19 mouse cellular contexts compared by ENCODE assay signal in genomic region chr13:53463946-53464345, GRCm38 (mm10). TPM values are rescaled to one million over a fixed set of nuclear protein-coding genes. Genes with fewer than 3 reads are reported as not detected.
DNase-seq lines count a peak whose midpoint lies in the region; ATAC-seq and TF ChIP-seq lines count a peak whose summit lies in the region.
"Had no signal": no experiment of that assay in that cellular context is flagged by ENCODE, and none has a peak within 500 bp of the region (broad histone marks: within the 10 kb centered on the region; RNA-seq: fewer than 3 reads in every experiment).

No protein-coding gene starts in this region.

- intact Hi-C loops in gastrocnemius, adult 2 months (cut with DNase I), result no loop called here

- 6% methylated on average over 10 of the region's 10 CpGs for WGBS in heart, embryonic 10.5 days
- 3% methylated on average over 10 of the region's 10 CpGs for WGBS in neural tube, embryonic 15.5 days
- 16% methylated on average over 10 of the region's 10 CpGs for WGBS in hindbrain, postnatal 0 days
- 1% methylated on average over 10 of the region's 10 CpGs for WGBS in neural tube, embryonic 13.5 days
- WGBS in forebrain, embryonic 13.5 days, result 2% methylated on average over 10 of the region's 10 CpGs

- no peak for DNase-seq in heart, embryonic 10.5 days (ENCODE audit: low spot score)
- DNase-seq in heart, postnatal 4 days, result no peak
- peak; percentile 32 for DNase-seq in neural tube, embryonic 10.5 days (ENCODE audit: extremely low spot score, low spot score)
- DNase-seq in hindbrain, postnatal 0 days (ENCODE audit: low spot score), result no peak
- DNase-seq in gastrocnemius, adult 2 months, result no peak
- DNase-seq: adrenal gland, postnatal 36 days; cerebellum, adult 9-10 months; liver, embryonic 13.5 days had no signal

- peaks cover 93% of the 10 kb centered on the region for H3K27me3 ChIP-seq in heart, embryonic 10.5 days (ENCODE audit: insufficient read depth, poor library complexity, severe bottlenecking)
- H3K27me3 ChIP-seq in neural tube, embryonic 15.5 days (replicated peaks), result peaks cover 66% of the 10 kb centered on the region
- H3K27me3 ChIP-seq in hindbrain, postnatal 0 days (ENCODE audit: insufficient read depth, low read length), result peaks cover 33% of the 10 kb centered on the region
- H3K27me3 ChIP-seq in neural tube, embryonic 13.5 days, result peaks cover 92% of the 10 kb centered on the region
- H3K27me3 ChIP-seq in forebrain, embryonic 13.5 days, result peaks cover 96% of the 10 kb centered on the region

- H3K9me3 ChIP-seq in heart, embryonic 10.5 days, result no peaks in the 10 kb centered on the region
- no peaks in the 10 kb centered on the region for H3K9me3 ChIP-seq in neural tube, embryonic 15.5 days (replicated peaks)
- H3K9me3 ChIP-seq in hindbrain, postnatal 0 days (ENCODE audit: low read length), result no peaks in the 10 kb centered on the region
- H3K9me3 ChIP-seq in neural tube, embryonic 13.5 days, result no peaks in the 10 kb centered on the region
- no peaks in the 10 kb centered on the region for H3K9me3 ChIP-seq in forebrain, embryonic 13.5 days (replicated peaks)
- H3K9me3 ChIP-seq: liver, embryonic 13.5 days; stomach, embryonic 15.5 days had no signal

- H3K4me3 ChIP-seq in heart, embryonic 10.5 days, result peak overlapping the region; percentile 53
- H3K4me3 ChIP-seq in neural tube, embryonic 15.5 days (replicated peaks), result no peak overlapping the region
- no peak overlapping the region for H3K4me3 ChIP-seq in hindbrain, postnatal 0 days (ENCODE audit: low read length)
- no peak overlapping the region for H3K4me3 ChIP-seq in neural tube, embryonic 13.5 days
- H3K4me3 ChIP-seq in forebrain, embryonic 13.5 days, result no peak overlapping the region
- no peak overlapping the region for H3K4me3 ChIP-seq in gastrocnemius, adult 2 months
- H3K4me3 ChIP-seq: liver, embryonic 13.5 days; myocyte; stomach, embryonic 15.5 days had no signal

- H3K36me3 ChIP-seq in heart, embryonic 10.5 days, result no peaks in the 10 kb centered on the region
- no peaks in the 10 kb centered on the region for H3K36me3 ChIP-seq in neural tube, embryonic 15.5 days
- H3K36me3 ChIP-seq in hindbrain, postnatal 0 days (ENCODE audit: insufficient read depth, low read length), result no peaks in the 10 kb centered on the region
- no peaks in the 10 kb centered on the region for H3K36me3 ChIP-seq in neural tube, embryonic 13.5 days
- H3K36me3 ChIP-seq in forebrain, embryonic 13.5 days (ENCODE audit: poor library complexity, severe bottlenecking), result no peaks in the 10 kb centered on the region
- H3K36me3 ChIP-seq: liver, embryonic 13.5 days; stomach, embryonic 15.5 days had no signal

- no peak for ATAC-seq in neural tube, embryonic 15.5 days (ENCODE audit: low FRiP score)
- no peak for ATAC-seq in hindbrain, postnatal 0 days
- ATAC-seq in neural tube, embryonic 13.5 days (ENCODE audit: low read depth), result no peak
- ATAC-seq in forebrain, embryonic 13.5 days, result no peak
- ATAC-seq: activated CD4-positive, CD25-positive, alpha-beta regulatory T cell, adult 4 months; forebrain, embryonic 16.5 days; intestine, postnatal 0 days had no signal

- H3K27ac ChIP-seq in heart, embryonic 10.5 days, result peak overlapping the region; percentile 74; the same call in 1 of the 2 replicates
- H3K27ac ChIP-seq in neural tube, embryonic 15.5 days (replicated peaks), result no peak overlapping the region
- no peak overlapping the region for H3K27ac ChIP-seq in hindbrain, postnatal 0 days
- 0 out of 2 replicates have a peak overlapping the region, but pooled peaks have one; percentile 19 for H3K27ac ChIP-seq in neural tube, embryonic 13.5 days (replicated peaks)
- H3K27ac ChIP-seq in forebrain, embryonic 13.5 days, result no peak overlapping the region
- no peak overlapping the region for H3K27ac ChIP-seq in gastrocnemius, adult 2 months
- H3K27ac ChIP-seq: kidney, postnatal 0 days; liver, embryonic 13.5 days; stomach, embryonic 15.5 days had no signal

- H3K4me1 ChIP-seq in heart, embryonic 10.5 days, result peaks cover 46% of the 10 kb centered on the region
- peaks cover 39% of the 10 kb centered on the region for H3K4me1 ChIP-seq in neural tube, embryonic 15.5 days
- H3K4me1 ChIP-seq in hindbrain, postnatal 0 days (ENCODE audit: insufficient read depth, low read length), result peaks cover 3% of the 10 kb centered on the region
- H3K4me1 ChIP-seq in neural tube, embryonic 13.5 days (replicated peaks), result peaks cover 58% of the 10 kb centered on the region
- peaks cover 21% of the 10 kb centered on the region for H3K4me1 ChIP-seq in forebrain, embryonic 13.5 days
- H3K4me1 ChIP-seq: liver, embryonic 13.5 days had no signal

- no peak overlapping the region for H3K4me2 ChIP-seq in neural tube, embryonic 15.5 days
- H3K4me2 ChIP-seq in hindbrain, postnatal 0 days (ENCODE audit: low read depth, low read length), result 0 out of 2 replicates have a peak overlapping the region, but pooled peaks have one; percentile 2
- peak overlapping the region; percentile 45 for H3K4me2 ChIP-seq in neural tube, embryonic 13.5 days
- no peak overlapping the region for H3K4me2 ChIP-seq in forebrain, embryonic 13.5 days
- H3K4me2 ChIP-seq: liver, embryonic 13.5 days; stomach, embryonic 15.5 days had no signal

- H3K9ac ChIP-seq in neural tube, embryonic 15.5 days (replicated peaks), result no peak overlapping the region
- H3K9ac ChIP-seq in hindbrain, postnatal 0 days (replicated peaks; ENCODE audit: low read length), result no peak overlapping the region
- H3K9ac ChIP-seq in neural tube, embryonic 13.5 days, result no peak overlapping the region
- H3K9ac ChIP-seq in forebrain, embryonic 13.5 days, result no peak overlapping the region
- H3K9ac ChIP-seq: liver, embryonic 13.5 days; stomach, embryonic 15.5 days had no signal

- no peak for TF ChIP-seq CTCF in hindbrain, postnatal 0 days (IDR thresholded peaks at IDR 0.05; ENCODE audit: low read depth)
- no peak for TF ChIP-seq CTCF in gastrocnemius, adult 2 months (IDR thresholded peaks at IDR 0.05)

RNA-seq across cellular contexts. Expression of gene Msx2, which starts 8.9 kb away (rescaled TPM):
- polyA plus RNA-seq in heart, embryonic 10.5 days (2016; fragmentation: Nextera tagmentation; extraction: Ambion mirVana), result 15.3 and 27.4 TPM in 2 replicates
- under 1 TPM; 0.55 to 0.86 TPM for total RNA-seq in heart, postnatal 4 days (2021)
- 0.82 and 0.88 TPM in 2 replicates for polyA plus RNA-seq in neural tube, embryonic 15.5 days (2015; fragmentation: Nextera tagmentation; extraction: Ambion mirVana)
- total RNA-seq in hindbrain, postnatal 0 days (2014; rRNA removed), result 3.1 and 4.4 TPM in 2 replicates
- 5.1 and 5.3 TPM in 2 replicates for polyA plus RNA-seq in hindbrain, postnatal 0 days (2015; fragmentation: Nextera tagmentation; extraction: Ambion mirVana)
- polyA plus RNA-seq in neural tube, embryonic 13.5 days (2015; fragmentation: Nextera tagmentation; extraction: Ambion mirVana), result 1.7 and 3.2 TPM in 2 replicates
- polyA plus RNA-seq in forebrain, embryonic 13.5 days (2015; fragmentation: Nextera tagmentation; extraction: Ambion mirVana), result 1.2 and 1.8 TPM in 2 replicates
- total RNA-seq in gastrocnemius, adult 2 months (2021), result not detected
- total RNA-seq: megakaryocyte progenitor cell, adult 5-6 weeks had no signal
- polyA plus RNA-seq: activated CD4-positive, CD25-positive, alpha-beta regulatory T cell, adult 4 months; intestine, postnatal 0 days; small intestine, adult 2 months had no signal

Comparison
In these comparisons a context has a peak if more than half of its experiments do, and no peak if none do; other contexts are left out.
1. H3K27ac ChIP-seq: peak in heart, embryonic 10.5 days (single experiment) and neural tube, embryonic 13.5 days (single experiment); none in neural tube, embryonic 15.5 days (single experiment), hindbrain, postnatal 0 days (single experiment), forebrain, embryonic 13.5 days (single experiment) and gastrocnemius, adult 2 months (single experiment).
2. H3K4me2 ChIP-seq: peak in hindbrain, postnatal 0 days (single experiment) and neural tube, embryonic 13.5 days (single experiment); none in neural tube, embryonic 15.5 days (single experiment) and forebrain, embryonic 13.5 days (single experiment).